Mouse (Mus musculus) liver, embryonic 14.5 days (tissue): ENCODE data around the gene Olfr373.

Experiments used
- CTCF ChIP-seq: IDR thresholded peaks from 2 replicates; pipeline ENCODE4 v1.5.1; 2016; ENCODE audit warnings: antibody characterized with exemption, low read depth, control low read depth
- EP300 ChIP-seq: IDR thresholded peaks from 2 replicates; pipeline ENCODE4 v1.6.1; 2016; ENCODE audit warnings: antibody characterized with exemption, low read depth

DNA sequence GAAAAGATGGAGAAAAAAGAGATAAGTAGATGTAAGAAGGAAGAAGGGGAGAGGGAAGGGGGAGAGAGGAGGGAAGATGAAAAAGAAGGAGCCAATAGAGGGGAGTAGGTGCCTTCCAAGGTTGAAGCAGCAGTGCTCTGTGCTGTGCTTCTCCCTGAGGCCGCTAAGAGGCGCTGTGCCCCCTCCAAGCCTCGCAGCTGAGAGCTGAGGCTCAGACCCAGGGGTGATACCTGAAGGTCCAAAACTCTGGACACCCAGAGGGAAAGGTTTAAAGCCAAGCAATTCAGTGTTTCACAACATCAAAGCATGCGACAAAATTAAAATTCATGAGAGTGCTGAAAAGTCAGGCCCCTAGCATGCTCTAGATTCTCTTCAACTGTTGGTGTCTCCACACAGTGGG lies 22.2 kb downstream of the Olfr373 start:
- TF ChIP-seq EP300 = no peak
- peak; percentile 64 for TF ChIP-seq CTCF
